Comparison of ENCODE assay signal across 9 mouse cellular contexts in the genomic region with DNA sequence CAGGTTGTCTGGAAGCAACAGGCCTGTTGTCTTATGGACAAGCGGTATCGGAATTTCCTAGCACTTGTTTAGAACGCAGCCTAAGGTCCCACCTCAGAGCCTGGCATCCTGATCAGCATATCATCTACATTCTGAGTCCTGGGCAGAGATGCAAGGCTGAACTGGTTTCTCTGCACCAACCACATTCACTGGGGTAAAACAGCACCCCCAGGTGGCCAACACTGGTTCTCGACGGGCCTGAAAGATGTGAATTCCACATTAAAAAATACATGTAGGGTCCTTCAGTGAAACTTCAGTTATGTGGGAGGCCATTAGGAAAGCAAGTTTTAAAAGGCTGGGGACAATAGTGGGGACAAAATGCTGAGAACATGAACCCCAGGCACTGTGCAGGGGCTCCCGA. TPM values are rescaled to one million over a fixed set of nuclear protein-coding genes. Genes with fewer than 3 reads are reported as not detected.
DNase-seq lines count a peak whose midpoint lies in the region; ATAC-seq and TF ChIP-seq lines count a peak whose summit lies in the region.
"Had no signal": no experiment of that assay in that cellular context is flagged by ENCODE, and none has a peak within 500 bp of the region (broad histone marks: within the 10 kb centered on the region; RNA-seq: fewer than 3 reads in every experiment).

No protein-coding gene starts in this region.

- no peak overlapping the region for H3K9ac ChIP-seq in intestine, postnatal 0 days (ENCODE audit: low read depth, low read length)
- no peak overlapping the region for H3K9ac ChIP-seq in intestine, embryonic 15.5 days
- H3K9ac ChIP-seq in liver, postnatal 0 days (replicated peaks) = no peak overlapping the region
- H3K9ac ChIP-seq: limb, embryonic 13.5 days had no signal

- peak; percentile 25 for DNase-seq in R1 (ENCODE audit: low read depth, low spot score)
- peak; percentile 64 to 80 for DNase-seq in cerebellum, postnatal 14 days
- DNase-seq in induced T-regulatory cell, adult 2 months (ENCODE audit: low read depth) = peak; percentile 20
- peak; percentile 64 for DNase-seq in liver, postnatal 0 days
- peak; percentile 13 to 32 for DNase-seq in spleen, postnatal 36 days (ENCODE audit: low spot score in 2 of 2)
- DNase-seq in Muller cell, postnatal 12 days (ENCODE audit: inconsistent ontology term) = no peak

- 73% methylated on average over 6 of the region's 6 CpGs for WGBS in intestine, postnatal 0 days
- 79% methylated on average over 6 of the region's 6 CpGs for WGBS in intestine, embryonic 15.5 days
- WGBS in liver, postnatal 0 days (ENCODE audit: insufficient replicate concordance) = 56% methylated on average over 6 of the region's 6 CpGs

- peak; percentile 74 for TF ChIP-seq CTCF in intestine, postnatal 0 days (IDR thresholded peaks at IDR 0.05; ENCODE audit: low read depth)
- TF ChIP-seq CTCF in liver, postnatal 0 days (IDR thresholded peaks at IDR 0.05; ENCODE audit: low read depth) = peak; percentile 72

- H3K4me3 ChIP-seq in intestine, postnatal 0 days (ENCODE audit: low read depth, low read length) = no peak overlapping the region
- H3K4me3 ChIP-seq in intestine, embryonic 15.5 days (replicated peaks) = no peak overlapping the region
- H3K4me3 ChIP-seq in liver, postnatal 0 days (ENCODE audit: low read depth, low read length) = no peak overlapping the region
- H3K4me3 ChIP-seq: limb, embryonic 13.5 days had no signal

- no peaks in the 10 kb centered on the region for H3K27me3 ChIP-seq in intestine, postnatal 0 days (replicated peaks; ENCODE audit: control insufficient read depth, insufficient read depth, low read length)
- no peaks in the 10 kb centered on the region for H3K27me3 ChIP-seq in intestine, embryonic 15.5 days (replicated peaks)
- H3K27me3 ChIP-seq in liver, postnatal 0 days (ENCODE audit: insufficient read depth, low read length) = no peaks in the 10 kb centered on the region
- H3K27me3 ChIP-seq: limb, embryonic 13.5 days had no signal

- no peak for TF ChIP-seq EP300 in liver, postnatal 0 days (IDR thresholded peaks at IDR 0.05; ENCODE audit: low read depth)

- ATAC-seq in intestine, postnatal 0 days = no peak
- no peak for ATAC-seq in intestine, embryonic 15.5 days
- no peak for ATAC-seq in liver, postnatal 0 days

- H3K27ac ChIP-seq in intestine, postnatal 0 days (ENCODE audit: low read depth, low read length) = no peak overlapping the region
- H3K27ac ChIP-seq in intestine, embryonic 15.5 days = no peak overlapping the region
- H3K27ac ChIP-seq in liver, postnatal 0 days (ENCODE audit: low read depth) = no peak overlapping the region
- H3K27ac ChIP-seq: limb, embryonic 13.5 days had no signal

- H3K9me3 ChIP-seq in intestine, postnatal 0 days (ENCODE audit: control insufficient read depth) = no peaks in the 10 kb centered on the region
- no peaks in the 10 kb centered on the region for H3K9me3 ChIP-seq in intestine, embryonic 15.5 days
- no peaks in the 10 kb centered on the region for H3K9me3 ChIP-seq in liver, postnatal 0 days (ENCODE audit: low read length)

- H3K36me3 ChIP-seq in intestine, postnatal 0 days (ENCODE audit: control insufficient read depth, insufficient read depth) = no peaks in the 10 kb centered on the region
- H3K36me3 ChIP-seq in intestine, embryonic 15.5 days = no peaks in the 10 kb centered on the region
- H3K36me3 ChIP-seq in liver, postnatal 0 days (replicated peaks; ENCODE audit: insufficient read depth, low read length) = no peaks in the 10 kb centered on the region
- H3K36me3 ChIP-seq: limb, embryonic 13.5 days had no signal

- no peaks in the 10 kb centered on the region for H3K4me1 ChIP-seq in intestine, postnatal 0 days (replicated peaks; ENCODE audit: control insufficient read depth, insufficient read depth, low read length)
- H3K4me1 ChIP-seq in intestine, embryonic 15.5 days (replicated peaks) = peaks cover 16% of the 10 kb centered on the region
- H3K4me1 ChIP-seq in liver, postnatal 0 days (ENCODE audit: insufficient read depth) = no peaks in the 10 kb centered on the region

- no peak overlapping the region for H3K4me2 ChIP-seq in intestine, postnatal 0 days (replicated peaks; ENCODE audit: low read depth)
- H3K4me2 ChIP-seq in intestine, embryonic 15.5 days (replicated peaks) = no peak overlapping the region
- H3K4me2 ChIP-seq in liver, postnatal 0 days (ENCODE audit: low read depth, low read length) = no peak overlapping the region
- H3K4me2 ChIP-seq: limb, embryonic 13.5 days had no signal

RNA-seq across cellular contexts. Expression of a gene that starts 20.0 kb away (rescaled TPM):
- polyA plus RNA-seq in intestine, postnatal 0 days (2015; fragmentation: Nextera tagmentation; extraction: Ambion mirVana) = 0.39 and 2.2 TPM in 2 replicates
- polyA plus RNA-seq in intestine, embryonic 15.5 days (2015; fragmentation: Nextera tagmentation; extraction: Ambion mirVana) = 0.05 and 0.06 TPM in 2 replicates
- not detected in 2 replicates for polyA plus RNA-seq in liver, postnatal 0 days (2015; fragmentation: Nextera tagmentation; extraction: Ambion mirVana)
